Mouse (Mus musculus): Measurements from ENCODE around the gene Gm28374. TPM values are rescaled to one million over a fixed set of nuclear protein-coding genes. Genes with fewer than 3 reads are reported as not detected.

Gm28374 gene
- total and polyA plus RNA-seq, 2 experiments from 2014 or later = 0.57 TPM; not detected in 1

DNA sequence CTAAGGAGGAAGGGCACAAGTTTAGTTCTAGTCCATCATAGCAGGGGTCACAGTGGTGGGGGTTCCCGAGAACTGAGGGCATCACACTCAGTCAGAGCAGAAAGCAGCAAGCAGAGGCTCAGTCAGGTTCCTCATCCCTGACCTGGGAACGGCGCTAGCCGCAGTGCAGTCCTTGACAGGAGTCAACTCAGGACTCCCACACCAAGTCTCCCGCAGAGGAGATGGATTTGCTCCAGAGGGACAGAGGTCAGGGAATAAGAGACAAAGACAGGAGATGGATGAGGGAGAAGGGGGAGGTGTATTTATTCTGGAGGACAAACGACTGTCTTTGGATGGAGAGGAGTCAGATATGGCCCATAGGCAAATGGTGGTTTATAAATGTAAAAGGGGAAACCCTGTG, 31.1 kb upstream of the Gm28374 start:
- H3K27ac ChIP-seq (ENCODE audit: low read depth, low read length) = no peak overlapping the region
- no peak overlapping the region for H3K9ac ChIP-seq
- no peak for TF ChIP-seq CTCF (IDR thresholded peaks at IDR 0.05; ENCODE audit: low read depth)
- 71% methylated on average over 6 of the region's 6 CpGs for WGBS
- H3K36me3 ChIP-seq (ENCODE audit: insufficient read depth) = peaks cover 29% of the 10 kb centered on the region
- no peaks in the 10 kb centered on the region for H3K27me3 ChIP-seq (ENCODE audit: insufficient read depth, low read length)
- no peak overlapping the region for H3K4me2 ChIP-seq (ENCODE audit: low read depth)
- ATAC-seq (no peak), DNase-seq (no peak)
- no peak overlapping the region for H3K4me3 ChIP-seq (ENCODE audit: low read depth, low read length)
- no peaks in the 10 kb centered on the region for H3K9me3 ChIP-seq (ENCODE audit: low read length)
- peaks cover 7% of the 10 kb centered on the region for H3K4me1 ChIP-seq (ENCODE audit: insufficient read depth)

GRCm38 (mm10) chr19:6105586-6105985, 23.5 kb upstream of the Gm28374 start, which contains the start of gene Naaladl1:
TSS of gene Naaladl1 (plus strand) at chr19:6105782.
- Histone ChIP-seq H3K4me3 (ENCODE audit: low read depth, low read length) (no peak within 1 kb of the TSS), H3K4me2 (ENCODE audit: low read depth) (no peak within 1 kb of the TSS), H3K9ac (no peak within 1 kb of the TSS), H3K27ac (ENCODE audit: low read depth, low read length) (no peak within 1 kb of the TSS), H3K9me3 (ENCODE audit: low read length) (no peaks in the 10 kb centered on the region), H3K27me3 (ENCODE audit: insufficient read depth, low read length) (no peaks in the 10 kb centered on the region), H3K4me1 (ENCODE audit: insufficient read depth) (no peaks in the 10 kb centered on the region), H3K36me3 (ENCODE audit: insufficient read depth) (no peaks in the 10 kb centered on the region)
- 89% methylated on average over 7 of the region's 7 CpGs for WGBS
- DNase-seq (no peak), ATAC-seq (no peak)
- TF ChIP-seq CTCF (IDR thresholded peaks at IDR 0.05; ENCODE audit: low read depth) = no peak

DNA sequence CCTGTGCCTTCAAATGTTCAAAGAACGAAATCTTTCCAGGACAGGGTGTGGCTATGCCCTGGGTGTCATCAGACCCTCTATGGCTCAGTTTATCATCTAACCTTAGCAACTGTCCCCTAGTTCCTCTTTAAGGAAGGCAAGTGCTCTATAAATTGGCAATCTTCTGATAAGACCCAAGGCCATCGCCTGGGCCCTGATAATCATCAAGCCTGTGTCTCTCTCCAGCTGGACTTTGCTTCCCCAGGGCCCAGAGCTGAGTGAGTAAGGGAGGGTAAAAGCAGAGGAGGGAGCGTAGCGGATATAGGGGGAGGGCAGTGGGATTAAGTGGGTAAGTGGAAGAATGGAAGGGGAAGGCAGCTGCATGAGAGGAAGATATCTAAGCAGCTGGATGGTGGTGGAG, 22.4 kb upstream of the Gm28374 start:
- Histone ChIP-seq H3K9me3 (ENCODE audit: low read length) (no peaks in the 10 kb centered on the region), H3K4me2 (ENCODE audit: low read depth) (no peak overlapping the region), H3K27ac (ENCODE audit: low read depth, low read length) (no peak overlapping the region), H3K9ac (no peak overlapping the region), H3K36me3 (ENCODE audit: insufficient read depth) (no peaks in the 10 kb centered on the region), H3K4me3 (ENCODE audit: low read depth, low read length) (no peak overlapping the region), H3K4me1 (ENCODE audit: insufficient read depth) (no peaks in the 10 kb centered on the region), H3K27me3 (ENCODE audit: insufficient read depth, low read length) (no peaks in the 10 kb centered on the region)
- no peak for TF ChIP-seq CTCF (IDR thresholded peaks at IDR 0.05; ENCODE audit: low read depth)
- 82% methylated on average over 4 of the region's 4 CpGs for WGBS
- ATAC-seq (no peak), DNase-seq (no peak)

DNA sequence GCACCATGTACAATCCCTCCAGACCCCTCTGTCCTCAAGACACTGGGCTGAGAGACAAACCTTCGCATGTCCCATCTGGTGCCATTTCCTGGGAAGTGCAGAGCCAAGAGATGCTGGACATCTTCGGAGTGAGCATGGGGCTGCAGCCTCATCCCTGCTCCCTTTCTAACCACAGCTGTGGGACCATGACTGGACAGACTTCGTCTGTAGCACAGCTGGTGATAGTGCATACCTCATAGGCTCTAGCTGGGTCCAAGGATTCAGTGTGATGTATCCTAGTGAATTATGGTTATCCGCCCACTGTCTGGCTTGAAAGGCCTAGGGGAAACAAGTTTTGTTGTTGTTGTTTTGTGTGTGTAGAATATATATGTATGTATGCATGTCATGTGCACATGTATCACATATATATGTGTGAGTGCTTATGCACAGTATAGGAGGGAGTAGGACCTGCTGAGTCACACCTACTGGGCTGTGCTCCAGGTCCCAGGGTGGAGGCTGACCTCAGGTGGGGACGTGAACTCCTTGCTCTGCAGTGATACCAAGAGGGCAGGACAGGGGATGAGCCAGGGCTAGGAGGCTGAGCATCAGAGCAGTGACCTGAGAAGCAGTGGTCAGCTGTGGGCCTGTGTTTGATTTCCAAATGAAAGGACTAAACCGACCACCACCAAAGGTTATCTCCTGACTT, 20.3 kb upstream of the Gm28374 start:
- no peak for TF ChIP-seq CTCF (IDR thresholded peaks at IDR 0.05; ENCODE audit: low read depth)
- no peak for DNase-seq
- Histone ChIP-seq H3K27ac (ENCODE audit: low read depth, low read length) (no peak overlapping the region), H3K27me3 (ENCODE audit: insufficient read depth, low read length) (no peaks in the 10 kb centered on the region), H3K36me3 (ENCODE audit: insufficient read depth) (no peaks in the 10 kb centered on the region), H3K9me3 (ENCODE audit: low read length) (no peaks in the 10 kb centered on the region), H3K4me2 (ENCODE audit: low read depth) (no peak overlapping the region), H3K4me3 (ENCODE audit: low read depth, low read length) (no peak overlapping the region), H3K4me1 (ENCODE audit: insufficient read depth) (no peaks in the 10 kb centered on the region), H3K9ac (no peak overlapping the region)
- ATAC-seq = no peak
- WGBS = 77% methylated on average over 6 of the region's 6 CpGs

GRCm38 (mm10) chr19:6101186-6101585, 19.1 kb upstream of the Gm28374 start:
- 71% methylated on average over 6 of the region's 6 CpGs for WGBS
- H3K4me1 ChIP-seq (ENCODE audit: insufficient read depth) = no peaks in the 10 kb centered on the region
- H3K27ac ChIP-seq (ENCODE audit: low read depth, low read length) = no peak overlapping the region
- H3K27me3 ChIP-seq (ENCODE audit: insufficient read depth, low read length) = no peaks in the 10 kb centered on the region
- no peaks in the 10 kb centered on the region for H3K36me3 ChIP-seq (ENCODE audit: insufficient read depth)
- TF ChIP-seq CTCF (IDR thresholded peaks at IDR 0.05; ENCODE audit: low read depth) = no peak
- no peaks in the 10 kb centered on the region for H3K9me3 ChIP-seq (ENCODE audit: low read length)
- no peak overlapping the region for H3K9ac ChIP-seq
- DNase-seq (no peak), ATAC-seq (no peak)
- no peak overlapping the region for H3K4me3 ChIP-seq (ENCODE audit: low read depth, low read length)
- no peak overlapping the region for H3K4me2 ChIP-seq (ENCODE audit: low read depth)

GRCm38 (mm10) chr19:6097847-6098246, 15.8 kb upstream of the Gm28374 start:
- H3K27me3 ChIP-seq (ENCODE audit: insufficient read depth, low read length) = no peaks in the 10 kb centered on the region
- DNase-seq = no peak
- no peak overlapping the region for H3K4me2 ChIP-seq (ENCODE audit: low read depth)
- no peak overlapping the region for H3K4me3 ChIP-seq (ENCODE audit: low read depth, low read length)
- H3K36me3 ChIP-seq (ENCODE audit: insufficient read depth) = no peaks in the 10 kb centered on the region
- 90% methylated on average over 3 of the region's 3 CpGs for WGBS
- no peak overlapping the region for H3K27ac ChIP-seq (ENCODE audit: low read depth, low read length)
- H3K4me1 ChIP-seq (ENCODE audit: insufficient read depth) = no peaks in the 10 kb centered on the region
- no peak for TF ChIP-seq CTCF (IDR thresholded peaks at IDR 0.05; ENCODE audit: low read depth)
- no peak for ATAC-seq
- H3K9ac ChIP-seq = no peak overlapping the region
- no peaks in the 10 kb centered on the region for H3K9me3 ChIP-seq (ENCODE audit: low read length)

GRCm38 (mm10) chr19:6094119-6094518, 12.1 kb upstream of the Gm28374 start, which contains the start of gene AC131692.1:
TSS of gene AC131692.1 (plus strand) at chr19:6094419.
- 92% methylated on average over 7 of the region's 7 CpGs for WGBS
- H3K36me3 ChIP-seq (ENCODE audit: insufficient read depth) = no peaks in the 10 kb centered on the region; the same call in 1 of the 2 replicates
- H3K4me3 ChIP-seq (ENCODE audit: low read depth, low read length) = no peak within 1 kb of the TSS
- ATAC-seq (no peak), DNase-seq (no peak)
- no peak within 1 kb of the TSS for H3K4me2 ChIP-seq (ENCODE audit: low read depth)
- H3K9ac ChIP-seq = no peak within 1 kb of the TSS
- H3K4me1 ChIP-seq (ENCODE audit: insufficient read depth) = no peaks in the 10 kb centered on the region
- H3K27ac ChIP-seq (ENCODE audit: low read depth, low read length) = no peak within 1 kb of the TSS
- H3K9me3 ChIP-seq (ENCODE audit: low read length) = no peaks in the 10 kb centered on the region
- TF ChIP-seq CTCF (IDR thresholded peaks at IDR 0.05; ENCODE audit: low read depth) = no peak
- H3K27me3 ChIP-seq (ENCODE audit: insufficient read depth, low read length) = no peaks in the 10 kb centered on the region
